Mouse (Mus musculus): ENCODE data around the gene Lig3.

- TF ChIP-seq GATA1 (IDR thresholded peaks at IDR 0.05; ENCODE audit: borderline replicate concordance, low read length) = no peak
- no peak for TF ChIP-seq FLI1 (IDR thresholded peaks at IDR 0.05; ENCODE audit: low read length)
These were observed 45.9 kb downstream of the Lig3 start for GRCm38 (mm10) chr11:82826818-82827217.

Measured in megakaryocyte, embryonic 14.5 days (primary cell).